Mouse (Mus musculus) forebrain, embryonic 14.5 days (tissue): ENCODE measurements at regions not wholly inside any gene's neighbourhood (a gene's known extent, or its start where the extent isn't known, plus 50 kb on each side); places are given as distances from the start of the nearest gene placed in this dataset.

ENCODE experiments used
- ATAC-seq: fragments of 200-750 bp; cut with Nextera tagmentation; 2 replicates; pipeline ENCODE4 v1.8.0; 2017; ENCODE audit warnings: mild to moderate bottlenecking, moderate library complexity
- DNase-seq: peaks from one replicate; pipeline ENCODE4 v3.0.0-alpha.2; 2015; ENCODE audit warnings: low spot score
- H3K27ac ChIP-seq: fragments of 300-500 bp; sonication (generic); 2 replicates; pipeline ENCODE4 v1.5.1; 2014; ENCODE audit warnings: low read depth, mild to moderate bottlenecking, control low read depth, low read length, moderate library complexity
- H3K27me3 ChIP-seq: fragments of 300-500 bp; sonication (generic); replicated peaks from 2 replicates; pipeline ENCODE4 v1.6.1; 2014; ENCODE audit warnings: low read length, control low read depth, mixed read lengths; ENCODE audit not compliant: control insufficient read depth, insufficient read depth
- H3K36me3 ChIP-seq: fragments of 300-500 bp; sonication (generic); 2 replicates; pipeline ENCODE4 v1.6.1; 2014; ENCODE audit warnings: low read length, control low read depth; ENCODE audit not compliant: control insufficient read depth, insufficient read depth
- H3K4me1 ChIP-seq: fragments of 300-500 bp; sonication (generic); 2 replicates; pipeline ENCODE4 v1.6.1; 2014; ENCODE audit warnings: antibody characterized with exemption, low read length, control low read depth; ENCODE audit not compliant: control insufficient read depth, insufficient read depth
- H3K4me2 ChIP-seq: fragments of 300-500 bp; sonication (generic); 2 replicates; pipeline ENCODE4 v1.6.1; 2014; ENCODE audit warnings: mild to moderate bottlenecking, control low read depth, low read length
- H3K4me3 ChIP-seq: fragments of 300-500 bp; sonication (generic); 2 replicates; pipeline ENCODE4 v1.5.1; 2014; ENCODE audit warnings: low read depth, low read length, control low read depth
- H3K9ac ChIP-seq: fragments of 300-500 bp; sonication (generic); 2 replicates; pipeline ENCODE4 v1.6.1; 2014; ENCODE audit warnings: mild to moderate bottlenecking, low read length, control low read depth, moderate library complexity
- H3K9me3 ChIP-seq: fragments of 300-500 bp; sonication (generic); replicated peaks from 2 replicates; pipeline ENCODE4 v1.6.1; 2016; ENCODE audit warnings: low read length, control low read depth, mixed read lengths; ENCODE audit not compliant: control insufficient read depth
- WGBS: fragments of 180-500 bp; shearing (Covaris S2); extraction: QIAGEN DNeasy Blood & Tissue Kit; methylation state at CpG from one replicate; pipeline ENCODE4 v1.1.7; 2014; 5-methylcytosine and 5-hydroxymethylcytosine counted together

DNA sequence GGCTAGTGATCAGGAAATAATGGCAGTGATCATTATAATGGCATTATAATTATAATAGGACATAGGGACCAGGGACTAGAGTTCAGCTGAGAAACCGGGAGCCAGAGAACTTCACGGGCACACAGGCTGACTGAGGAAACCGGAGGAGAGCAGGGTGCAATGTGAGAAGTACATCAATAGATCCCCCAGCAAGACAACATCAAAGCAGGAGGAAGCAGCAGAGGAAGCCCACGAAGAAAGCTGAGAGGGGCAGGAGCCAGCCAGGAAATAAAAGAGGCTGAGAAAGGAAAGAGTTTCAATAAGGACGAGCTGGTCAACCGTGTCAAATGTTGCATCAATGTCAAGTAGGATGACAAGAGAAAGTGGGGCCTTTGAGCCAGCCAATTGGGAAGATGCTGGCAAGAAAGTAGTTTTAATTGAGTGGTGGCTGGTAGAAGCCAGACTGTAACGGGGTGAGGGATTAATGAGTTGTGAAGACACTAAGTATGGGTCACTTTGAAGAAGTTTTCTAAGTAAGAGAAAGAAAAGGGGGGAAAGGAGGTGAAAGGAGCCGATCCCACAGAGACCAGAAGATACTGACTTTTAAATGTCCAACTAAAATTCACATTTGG, 66.0 kb upstream of the Cited2 start:
- Histone ChIP-seq H3K9ac (no peak overlapping the region), H3K27ac (no peak overlapping the region), H3K9me3 (no peaks in the 10 kb centered on the region), H3K4me1 (peaks cover 2% of the 10 kb centered on the region; the same call in 1 of the 2 replicates), H3K36me3 (no peaks in the 10 kb centered on the region), H3K27me3 (no peaks in the 10 kb centered on the region), H3K4me3 (no peak overlapping the region), H3K4me2 (no peak overlapping the region)
- DNase-seq (no peak), ATAC-seq (no peak)
- 11% methylated on average over 8 of the region's 8 CpGs for WGBS

DNA sequence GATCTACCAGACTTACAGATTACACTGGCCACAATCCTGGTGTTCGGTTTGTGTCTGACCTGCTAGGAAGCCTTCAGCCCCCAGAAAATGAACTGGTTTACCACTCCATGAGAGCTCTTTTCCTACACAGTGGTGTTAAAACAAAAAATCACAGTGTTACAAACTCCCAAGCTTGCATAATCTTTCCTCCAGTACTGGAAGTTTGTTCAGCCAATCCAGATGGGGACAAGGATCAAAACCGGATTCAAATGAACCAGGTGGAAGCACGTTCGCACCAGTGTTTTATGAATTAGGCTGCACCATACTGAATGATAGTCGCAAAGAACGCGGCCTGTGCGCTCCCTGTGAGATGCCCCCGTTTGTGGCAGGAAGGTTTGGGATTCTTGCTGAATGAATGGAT, 63.4 kb upstream of the Cited2 start:
- no peaks in the 10 kb centered on the region for H3K36me3 ChIP-seq
- no peak overlapping the region for H3K27ac ChIP-seq
- 92% methylated on average over 9 of the region's 9 CpGs for WGBS

DNA sequence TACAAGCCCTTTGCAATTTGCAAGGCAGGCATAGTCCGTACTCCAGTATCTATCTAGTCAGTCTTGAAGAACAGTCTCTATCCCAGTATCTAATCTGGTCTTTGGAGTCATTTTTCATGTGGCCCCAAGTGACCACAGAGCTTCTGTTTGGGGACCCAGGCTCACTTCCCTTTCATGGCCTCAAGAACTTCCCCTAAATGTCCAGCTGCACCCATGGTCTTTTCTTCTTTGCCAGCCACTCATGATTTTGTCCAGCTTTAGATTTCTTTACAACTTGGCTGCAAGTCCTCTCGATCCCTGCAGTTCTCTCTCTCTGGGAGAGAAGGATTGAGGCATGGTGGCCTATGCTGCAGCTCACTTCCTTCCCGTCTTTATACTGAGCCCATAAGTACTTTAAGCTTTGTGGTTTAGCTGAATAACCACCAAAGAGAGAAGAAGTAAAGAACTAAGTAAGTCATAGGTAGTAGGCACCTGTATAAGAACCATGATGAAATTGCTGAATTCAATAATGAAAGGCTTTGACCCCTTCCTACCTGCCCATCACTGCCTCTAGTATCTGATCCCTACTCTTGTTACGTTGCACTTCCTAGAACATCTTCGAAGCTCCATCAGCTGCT, 62.1 kb upstream of the Cited2 start:
- H3K27ac ChIP-seq = no peak overlapping the region
- H3K9ac ChIP-seq = no peak overlapping the region
- H3K4me3 ChIP-seq = no peak overlapping the region
- WGBS = 93% methylated on average over 5 of the region's 5 CpGs
- H3K4me2 ChIP-seq = no peak overlapping the region
- ATAC-seq (no peak), DNase-seq (no peak)
- no peaks in the 10 kb centered on the region for H3K36me3 ChIP-seq
- 0 out of 2 replicates have a peak, but pooled peaks cover under 1% of the 10 kb centered on the region for H3K4me1 ChIP-seq
- H3K27me3 ChIP-seq = no peaks in the 10 kb centered on the region
- no peaks in the 10 kb centered on the region for H3K9me3 ChIP-seq

More for the DNA sequence above, 63.4 kb upstream of the Cited2 start:
- Histone ChIP-seq H3K4me3 (no peak overlapping the region), H3K27me3 (no peaks in the 10 kb centered on the region), H3K4me2 (no peak overlapping the region), H3K9me3 (no peaks in the 10 kb centered on the region), H3K9ac (no peak overlapping the region), H3K4me1 (0 out of 2 replicates have a peak, but pooled peaks cover 2% of the 10 kb centered on the region)
- ATAC-seq = no peak
- no peak for DNase-seq

DNA sequence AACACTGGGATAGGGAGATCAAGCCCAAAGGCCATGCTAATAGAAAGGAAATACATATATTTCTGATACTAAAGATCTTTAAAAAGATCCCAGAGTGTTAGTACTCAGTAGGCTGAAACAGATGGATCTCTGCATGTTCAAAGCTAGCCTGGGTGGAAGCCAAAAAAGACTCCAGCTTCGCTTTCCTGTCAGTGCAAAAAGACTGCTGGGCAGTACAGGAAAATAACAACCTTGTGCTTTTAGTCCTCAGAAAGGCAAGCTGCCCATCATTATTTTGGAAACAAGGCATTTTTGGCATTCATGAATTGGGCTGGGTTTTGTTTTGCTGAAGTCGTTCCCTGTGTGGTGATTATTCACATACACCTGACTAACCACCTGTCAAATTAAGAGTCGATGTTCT, 56.9 kb upstream of the Cited2 start:
- no peak overlapping the region for H3K4me3 ChIP-seq
- no peaks in the 10 kb centered on the region for H3K36me3 ChIP-seq
- no peaks in the 10 kb centered on the region for H3K9me3 ChIP-seq
- ATAC-seq = no peak
- no peaks in the 10 kb centered on the region for H3K4me1 ChIP-seq
- H3K4me2 ChIP-seq = no peak overlapping the region
- H3K9ac ChIP-seq = no peak overlapping the region
- no peak overlapping the region for H3K27ac ChIP-seq
- no peaks in the 10 kb centered on the region for H3K27me3 ChIP-seq
- 76% methylated on average over 3 of the region's 3 CpGs for WGBS
- no peak for DNase-seq

DNA sequence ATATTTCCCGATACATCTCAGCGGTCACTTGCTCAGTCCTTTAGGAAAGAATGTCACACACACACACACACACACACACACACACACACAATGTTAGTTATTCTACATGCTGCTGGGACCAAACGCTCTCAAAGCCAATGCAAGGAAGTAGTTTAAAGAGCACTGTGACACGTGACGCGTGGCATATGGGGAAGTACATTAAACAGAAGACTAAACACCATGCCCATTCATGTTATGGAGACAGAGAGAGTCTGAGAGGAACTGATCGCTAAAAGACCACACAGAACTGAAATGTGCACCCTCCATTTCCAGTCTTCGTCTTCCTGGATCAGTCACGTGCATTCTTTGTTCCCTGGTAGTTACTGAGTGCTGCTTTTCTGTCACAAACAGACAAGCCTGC, 53.6 kb upstream of the Cited2 start:
- ATAC-seq = no peak
- no peaks in the 10 kb centered on the region for H3K36me3 ChIP-seq
- no peak overlapping the region for H3K4me3 ChIP-seq
- no peak overlapping the region for H3K27ac ChIP-seq
- no peaks in the 10 kb centered on the region for H3K4me1 ChIP-seq
- no peak for DNase-seq
- no peaks in the 10 kb centered on the region for H3K27me3 ChIP-seq
- no peak overlapping the region for H3K9ac ChIP-seq
- WGBS = 94% methylated on average over 9 of the region's 9 CpGs
- H3K4me2 ChIP-seq = no peak overlapping the region
- H3K9me3 ChIP-seq = no peaks in the 10 kb centered on the region
